Mouse (Mus musculus) erythroblast, embryonic 14.5 days (primary cell): Measurements from ENCODE around the gene Ints12.

Experiments
- GATA1 ChIP-seq: IDR thresholded peaks from 2 replicates; pipeline ENCODE4 v1.6.1; 2012; ENCODE audit warnings: low read length, inconsistent platforms, mixed read lengths
- TAL1 ChIP-seq: IDR thresholded peaks from 3 replicates; pipeline ENCODE4 v1.6.1; 2012; ENCODE audit warnings: low read length, inconsistent platforms, mixed read lengths

DNA sequence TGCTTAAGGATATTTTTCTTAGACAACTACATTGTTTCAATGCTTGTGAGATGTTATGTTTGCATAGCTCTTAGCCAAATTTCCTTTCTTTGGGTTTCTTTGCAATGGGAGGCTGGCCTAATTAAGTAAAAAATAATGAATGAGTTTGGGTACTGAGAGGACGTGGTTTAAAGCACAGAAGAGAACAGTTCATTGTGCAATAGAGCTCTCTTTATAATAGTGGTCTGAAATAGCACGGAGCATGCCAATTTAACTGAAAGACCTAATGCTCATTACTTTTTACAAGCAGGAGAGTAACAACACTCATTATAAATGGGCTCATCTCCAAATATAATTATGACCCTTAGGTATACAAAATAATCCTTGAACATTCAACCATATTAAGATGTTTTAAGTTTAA is 39.6 kb upstream of the Ints12 start:
- TF ChIP-seq GATA1 (no peak), TAL1 (no peak)
